Mouse (Mus musculus): ENCODE measurements at regions not wholly inside any gene's neighbourhood (a gene's known extent, or its start where the extent isn't known, plus 50 kb on each side); places are given as distances from the start of the nearest gene placed in this dataset.

DNA sequence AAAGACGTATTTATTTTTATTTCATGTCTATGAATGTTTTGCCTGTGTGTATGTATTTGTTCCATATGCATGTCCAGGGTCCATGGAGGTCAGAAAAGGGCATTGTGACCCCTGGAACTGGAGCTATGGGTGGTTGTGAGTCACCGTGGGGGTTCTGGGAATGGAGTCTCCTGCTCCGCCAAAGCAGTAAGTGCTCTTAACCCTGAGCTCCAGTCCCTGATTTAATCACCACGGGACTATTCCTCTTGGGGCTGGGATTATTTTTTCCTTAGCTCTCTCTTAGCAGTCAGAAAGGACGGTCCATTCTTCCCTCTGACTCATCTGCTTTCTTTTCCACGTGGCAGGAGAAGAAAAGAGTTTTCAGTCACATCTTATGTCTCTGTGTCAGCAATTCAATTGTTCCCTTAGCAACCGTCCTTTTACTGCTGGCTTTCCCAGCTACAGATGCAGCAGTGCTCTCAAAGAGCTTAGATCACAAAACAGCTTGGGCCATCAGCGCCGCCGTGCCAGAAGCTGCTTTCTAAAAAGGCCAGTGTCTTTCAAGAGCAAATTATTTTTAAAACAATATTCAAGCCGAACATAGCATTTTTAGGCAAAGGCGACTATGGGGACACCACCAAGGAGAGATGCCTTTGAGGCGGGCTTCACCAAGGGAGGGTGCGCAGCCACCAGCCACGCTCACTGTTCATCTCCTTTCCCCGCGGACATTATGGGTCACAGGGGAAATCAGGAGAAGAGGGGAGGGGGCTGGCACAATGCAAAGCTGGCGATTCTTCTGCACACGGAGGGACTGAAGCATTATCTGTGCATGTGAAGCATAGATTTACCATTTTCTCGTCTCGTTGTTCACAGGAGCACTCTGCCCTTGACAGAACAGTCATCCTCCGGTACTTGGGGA lies 110.8 kb downstream of the Map3k7 start:
- no peak for ATAC-seq (replicated peaks; ENCODE audit: low FRiP score, poor library complexity, severe bottlenecking)

DNA sequence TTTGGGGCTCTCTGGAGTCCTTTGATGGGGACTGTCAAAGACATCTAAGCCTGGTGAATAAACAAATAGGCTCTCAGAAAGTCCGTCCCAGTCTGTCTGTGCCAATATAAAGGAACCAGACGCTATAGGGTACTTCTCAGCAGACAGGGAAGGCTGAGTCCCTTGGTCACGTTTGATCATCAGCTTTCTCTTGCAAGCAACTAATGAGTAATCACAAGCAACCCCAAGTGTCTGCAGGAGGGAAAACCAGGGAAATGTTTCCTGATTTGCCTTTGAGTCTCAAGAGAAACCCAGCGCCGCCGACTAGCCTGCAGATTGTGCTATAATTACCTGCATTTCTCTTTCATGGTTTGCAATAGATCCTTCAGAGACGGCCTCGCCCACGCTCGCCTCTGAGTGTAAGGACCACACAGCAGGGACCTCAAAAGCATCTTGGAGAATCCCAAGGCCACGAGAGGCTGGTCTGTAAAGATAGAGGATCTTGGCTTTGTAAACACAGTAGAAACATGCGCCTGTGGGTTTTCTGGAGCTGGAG lies 112.6 kb downstream of the Map3k7 start:
- no peak for ATAC-seq (replicated peaks; ENCODE audit: low FRiP score, poor library complexity, severe bottlenecking)

DNA sequence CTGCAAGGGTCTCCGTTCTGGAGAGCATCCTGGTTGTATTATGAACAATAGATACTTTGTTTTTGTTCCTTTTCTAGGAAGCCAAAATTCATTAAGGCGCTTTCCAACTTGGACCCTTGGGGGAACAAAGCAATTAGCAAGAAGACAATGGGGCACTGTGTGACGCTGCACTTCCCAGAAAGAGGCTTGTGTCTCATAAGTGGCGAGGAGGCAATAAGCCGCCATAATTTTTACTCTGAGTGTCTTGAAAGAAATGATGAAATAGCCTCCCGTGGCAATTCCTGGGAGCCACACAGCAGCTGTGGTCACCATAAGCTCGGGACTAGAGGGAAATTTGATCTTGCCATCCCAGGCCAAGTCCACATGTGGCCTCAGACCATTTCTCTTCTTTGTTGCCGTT lies 119.6 kb downstream of the Map3k7 start:
- no peak for ATAC-seq (replicated peaks; ENCODE audit: low FRiP score, poor library complexity, severe bottlenecking)

DNA sequence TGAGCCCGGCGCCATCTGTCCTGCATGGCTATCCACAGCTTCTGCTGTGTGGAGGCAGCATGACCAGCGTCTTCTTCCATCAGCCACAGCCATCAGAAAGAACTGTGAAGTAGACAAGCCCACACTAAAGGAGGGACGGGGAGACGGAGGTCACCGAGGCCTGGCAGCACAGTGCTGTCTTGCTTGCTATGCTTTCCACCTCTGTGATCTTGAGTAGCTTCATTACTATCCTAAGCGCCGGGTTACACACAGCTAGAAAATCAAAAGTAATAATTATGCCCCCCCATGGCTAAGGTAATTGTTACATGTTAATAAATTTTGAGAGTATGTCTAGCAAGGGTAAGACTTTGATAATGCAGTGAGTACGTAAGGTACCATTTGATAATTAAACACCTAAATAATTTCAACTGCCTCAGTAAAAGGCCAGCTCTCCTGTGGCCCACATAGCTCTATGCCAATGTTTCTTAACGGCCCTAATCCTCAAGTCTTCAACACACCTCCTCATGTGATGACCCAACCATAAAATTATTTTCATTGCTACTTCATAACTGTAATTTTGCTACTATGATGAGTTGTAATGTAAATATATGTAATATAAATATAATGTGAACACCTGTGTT lies 120.5 kb downstream of the Map3k7 start:
- no peak for ATAC-seq (replicated peaks; ENCODE audit: low FRiP score, poor library complexity, severe bottlenecking)

DNA sequence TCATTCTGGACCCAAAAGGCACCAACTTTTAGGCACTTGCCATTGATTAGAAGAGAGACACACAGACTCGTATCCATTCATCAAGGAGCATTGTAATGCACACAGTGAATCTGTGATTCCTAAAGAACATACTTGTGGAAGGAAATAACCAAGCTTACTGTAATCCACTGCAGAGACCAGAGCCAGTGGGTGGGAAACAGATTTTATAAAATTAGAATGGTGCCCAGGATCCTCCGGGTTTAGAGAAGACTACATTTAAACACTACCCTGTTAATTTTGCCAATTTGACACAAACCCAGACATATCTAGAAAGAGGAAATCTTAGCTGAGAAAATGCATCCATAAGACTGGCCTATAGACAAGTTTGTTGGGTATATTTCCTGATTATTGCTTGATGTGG lies 121.1 kb downstream of the Map3k7 start:
- ATAC-seq (replicated peaks; ENCODE audit: low FRiP score, poor library complexity, severe bottlenecking): no peak

DNA sequence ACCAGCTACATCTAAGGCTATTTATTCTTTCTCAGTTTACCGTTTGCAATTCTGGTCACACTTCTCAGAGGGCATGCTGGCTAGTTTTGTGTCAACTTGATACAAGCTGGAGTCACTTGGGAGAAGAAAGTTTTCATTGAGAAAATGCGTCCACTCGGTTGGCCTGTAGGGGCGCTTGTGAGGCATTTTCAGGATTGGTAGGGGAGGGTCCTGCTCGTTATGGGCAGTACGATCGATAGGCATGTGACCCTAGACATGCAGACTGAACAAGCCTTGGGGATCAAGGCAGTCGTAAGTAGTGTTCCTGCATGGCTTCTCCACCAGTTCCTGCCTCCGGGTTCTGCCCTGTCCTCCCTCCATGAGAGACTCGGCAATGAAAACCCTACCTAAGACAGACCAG lies 127.2 kb downstream of the Map3k7 start:
- no peak for ATAC-seq (replicated peaks; ENCODE audit: low FRiP score, poor library complexity, severe bottlenecking)

DNA sequence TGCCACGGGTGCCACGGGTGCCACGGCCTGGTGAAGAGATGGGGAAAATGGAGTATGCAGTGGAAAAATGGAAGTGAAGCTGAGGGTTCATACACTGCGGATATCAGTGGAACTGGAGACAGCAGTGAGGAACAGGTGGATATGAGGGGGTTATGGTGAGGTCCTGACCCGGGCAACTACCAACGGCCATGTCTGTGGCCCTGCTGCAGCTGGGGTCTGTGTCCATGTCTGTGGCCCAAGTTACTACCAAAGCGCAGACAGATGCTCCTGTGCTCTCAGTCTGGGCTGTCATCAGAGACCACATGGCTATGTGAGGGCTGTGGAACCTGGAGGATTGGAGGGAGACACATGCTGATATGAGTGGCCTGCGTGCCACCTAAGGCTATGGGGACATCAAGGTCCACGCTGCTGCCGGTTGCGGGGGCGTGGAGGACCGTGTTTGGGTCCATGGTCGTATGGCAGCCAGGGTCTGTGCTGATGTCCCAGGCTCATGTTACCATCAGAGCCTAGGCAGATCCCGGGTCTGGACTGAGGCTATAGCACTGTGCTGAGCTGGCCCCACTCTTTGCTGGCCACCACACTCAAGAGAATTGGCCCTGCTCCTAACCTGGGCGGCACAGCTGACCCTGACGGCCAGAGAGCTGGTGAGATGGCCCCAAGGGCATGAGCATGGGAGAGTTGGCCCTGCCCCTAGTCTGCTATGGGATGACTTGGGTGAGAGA lies 128.6 kb downstream of the Map3k7 start:
- ATAC-seq (replicated peaks; ENCODE audit: low FRiP score, poor library complexity, severe bottlenecking): no peak

DNA sequence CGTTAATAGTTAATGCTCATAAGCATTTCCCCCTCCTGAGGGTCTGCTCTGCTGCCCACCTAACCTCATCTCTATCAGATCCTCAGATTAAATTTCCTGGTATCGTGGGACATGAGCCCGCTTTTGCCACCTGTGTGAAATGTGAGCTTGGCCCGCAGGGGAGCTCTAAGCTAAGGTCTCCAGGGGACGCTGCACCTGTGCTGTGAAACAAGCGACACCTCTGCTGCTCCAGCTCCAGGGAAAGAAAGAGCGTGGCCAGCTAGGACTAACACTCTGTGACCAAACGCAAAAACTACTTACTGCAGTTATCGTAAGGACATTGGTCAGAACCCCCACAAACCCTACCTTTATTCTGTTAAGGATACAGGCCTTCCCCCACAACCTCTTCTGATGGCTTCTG lies 134.3 kb downstream of the Map3k7 start:
- ATAC-seq (replicated peaks; ENCODE audit: low FRiP score, poor library complexity, severe bottlenecking): no peak

DNA sequence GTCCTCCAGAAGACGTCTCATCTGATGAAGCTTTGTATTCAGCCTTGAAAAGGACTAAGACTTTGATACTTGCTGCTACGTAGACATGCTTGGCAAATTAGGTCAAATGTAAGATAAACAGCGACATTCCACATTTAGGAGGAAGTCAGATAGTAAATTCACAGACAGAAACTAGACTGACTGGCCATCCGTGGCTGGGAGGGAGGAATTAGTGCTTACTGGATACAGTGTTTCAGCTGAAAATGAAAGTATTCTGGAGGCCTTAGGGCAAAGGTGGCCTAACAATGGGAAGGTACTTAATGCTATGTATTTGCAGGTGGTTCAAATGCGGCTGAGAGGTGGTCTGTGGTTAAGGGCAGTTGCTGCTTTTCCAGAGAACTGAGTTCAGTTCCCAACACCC lies 137.1 kb downstream of the Map3k7 start:
- ATAC-seq (replicated peaks; ENCODE audit: low FRiP score, poor library complexity, severe bottlenecking): no peak

DNA sequence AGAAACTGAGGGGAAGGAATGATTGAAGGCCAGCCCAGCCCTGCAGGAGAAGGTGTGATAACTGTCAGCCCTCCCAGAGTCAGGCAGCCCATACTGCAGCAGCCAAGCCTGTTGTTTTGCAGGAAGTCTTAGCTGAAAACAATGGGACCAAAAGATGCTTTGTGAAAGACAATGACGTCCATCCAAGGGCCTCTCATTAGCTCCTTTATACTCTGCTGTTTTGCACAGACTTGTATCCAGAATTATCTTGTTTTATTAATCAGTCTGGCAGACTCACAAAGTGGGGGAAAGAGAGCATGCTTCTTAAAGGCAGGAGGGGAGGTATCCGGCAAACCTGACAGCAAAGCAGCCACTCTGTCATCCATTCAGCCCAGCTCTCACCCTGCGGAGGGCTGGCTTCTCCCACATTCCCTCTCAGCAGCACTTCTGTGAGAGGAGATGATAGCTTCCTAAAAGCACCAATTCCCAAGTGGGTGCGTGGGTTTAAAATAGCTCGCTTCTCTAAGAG lies 131.9 kb upstream of the Bach2 start:
- no peak for ATAC-seq (replicated peaks; ENCODE audit: low FRiP score, poor library complexity, severe bottlenecking)

DNA sequence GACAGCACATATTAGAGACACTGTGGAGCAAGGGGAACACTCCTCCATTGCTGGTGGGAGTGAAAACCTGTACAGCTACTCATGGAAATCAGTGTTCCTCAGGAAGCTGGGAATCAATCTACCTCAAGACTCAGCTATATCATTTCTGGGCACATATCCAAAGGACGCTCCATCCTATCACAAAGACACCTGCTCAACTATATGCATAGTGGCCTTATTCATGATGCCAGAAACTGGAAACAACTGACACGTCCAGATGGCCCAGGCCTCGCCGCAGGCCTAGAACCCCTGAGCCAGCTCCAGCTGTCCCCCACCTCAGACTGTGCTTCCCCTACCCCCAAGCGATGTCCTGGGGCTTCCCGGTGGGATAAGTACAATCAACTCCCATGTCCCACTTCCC lies 116.3 kb upstream of the Bach2 start:
- ATAC-seq (replicated peaks; ENCODE audit: low FRiP score, poor library complexity, severe bottlenecking): no peak

DNA sequence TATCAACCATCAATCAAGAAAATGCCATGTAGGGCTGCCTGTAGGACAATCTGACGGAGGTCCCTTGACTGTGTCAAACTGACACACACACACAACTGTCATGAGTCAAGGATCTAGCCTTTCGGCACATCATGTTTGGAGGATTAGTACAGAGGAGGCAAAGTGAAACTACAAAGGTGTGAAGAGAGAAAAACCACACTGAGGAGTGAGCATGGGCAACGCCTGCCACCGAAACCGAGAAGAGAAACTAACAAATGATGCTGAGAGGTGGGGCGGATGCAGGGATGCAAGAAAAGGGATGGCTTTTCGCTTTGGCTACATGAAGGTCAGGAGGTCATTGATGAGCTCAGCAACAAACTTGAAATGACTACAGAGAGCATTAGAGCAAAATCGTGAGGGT lies 111.8 kb upstream of the Bach2 start:
- no peak for ATAC-seq (replicated peaks; ENCODE audit: low FRiP score, poor library complexity, severe bottlenecking)

DNA sequence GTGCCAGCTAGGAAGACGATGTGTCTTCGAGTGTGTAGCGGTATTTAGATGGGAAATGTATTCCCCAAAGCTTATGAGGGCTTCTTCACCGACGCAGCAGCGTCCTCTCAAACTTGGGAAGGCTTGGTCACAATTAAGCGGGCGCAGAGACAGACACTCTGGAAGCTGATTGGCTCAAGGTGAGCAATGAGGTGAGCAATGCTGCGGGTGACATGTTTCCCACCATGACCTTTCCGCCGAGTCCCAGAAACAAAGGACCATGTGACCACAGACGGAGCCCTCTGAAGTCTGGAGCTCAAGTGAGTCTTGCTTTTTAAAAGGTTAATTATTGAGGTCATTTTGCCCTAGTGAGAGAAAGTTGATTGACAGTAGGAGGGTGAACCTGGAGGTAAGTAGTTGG lies 108.0 kb upstream of the Bach2 start:
- ATAC-seq (replicated peaks; ENCODE audit: low FRiP score, poor library complexity, severe bottlenecking): no peak

DNA sequence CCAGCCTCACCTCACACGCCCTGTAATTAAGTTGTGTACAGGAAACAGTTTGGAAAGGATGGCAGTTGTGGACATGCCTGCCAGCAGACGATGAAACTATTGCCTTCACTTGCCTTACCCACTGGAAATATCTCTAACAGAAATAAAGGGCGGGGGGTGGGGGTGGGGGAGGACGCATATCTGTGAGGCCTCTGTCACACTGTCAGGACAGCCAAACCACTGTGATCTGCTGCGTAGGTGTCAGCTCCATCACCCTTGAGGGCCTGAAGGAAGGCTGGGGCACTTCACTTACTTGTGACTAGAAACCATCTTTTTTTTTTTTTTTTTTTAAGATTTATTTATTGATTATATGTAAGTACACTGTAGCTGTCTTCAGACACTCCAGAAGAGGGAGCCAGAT lies 106.8 kb upstream of the Bach2 start:
- ATAC-seq (replicated peaks; ENCODE audit: low FRiP score, poor library complexity, severe bottlenecking): no peak

DNA sequence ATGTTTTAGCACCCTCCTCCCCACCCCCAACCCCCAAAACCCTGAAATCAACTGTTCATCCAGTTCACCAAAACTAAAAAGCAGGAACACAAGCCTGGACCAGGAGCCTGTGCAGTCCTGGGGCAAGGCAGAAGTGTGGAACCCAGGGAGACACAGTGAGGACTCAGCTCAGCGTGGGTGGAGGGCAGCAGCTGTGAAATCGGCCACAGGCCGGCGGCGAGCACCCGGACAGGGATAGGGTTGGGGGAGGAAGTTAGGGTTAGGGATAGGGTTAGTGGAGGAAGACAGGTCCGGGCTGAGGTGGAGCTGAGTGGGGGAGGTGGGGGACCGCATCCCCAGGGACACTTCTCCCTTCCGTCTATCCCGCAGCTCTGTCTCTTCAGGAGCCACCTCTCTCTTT lies 102.5 kb upstream of the Bach2 start:
- ATAC-seq (replicated peaks; ENCODE audit: low FRiP score, poor library complexity, severe bottlenecking): no peak

DNA sequence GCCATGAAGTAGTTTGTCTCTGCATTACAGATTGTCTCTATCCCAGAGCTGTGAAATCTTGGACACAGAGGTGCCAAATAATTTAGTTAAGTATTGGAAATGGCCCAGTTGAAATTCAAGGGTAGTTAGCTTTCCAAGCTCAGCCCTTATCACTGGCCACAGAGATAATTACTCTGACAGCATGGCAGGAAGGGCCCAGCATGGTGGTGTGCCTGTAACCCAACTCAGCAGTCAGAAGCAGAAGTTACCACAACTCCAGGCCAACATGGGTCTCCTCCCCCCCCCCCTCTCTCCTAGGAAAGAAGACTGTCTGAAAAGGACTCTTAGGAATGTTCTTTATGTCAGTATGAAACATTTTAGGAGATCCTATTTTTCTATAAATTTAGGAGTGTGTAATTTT lies 101.4 kb upstream of the Bach2 start:
- ATAC-seq (replicated peaks; ENCODE audit: low FRiP score, poor library complexity, severe bottlenecking): no peak

DNA sequence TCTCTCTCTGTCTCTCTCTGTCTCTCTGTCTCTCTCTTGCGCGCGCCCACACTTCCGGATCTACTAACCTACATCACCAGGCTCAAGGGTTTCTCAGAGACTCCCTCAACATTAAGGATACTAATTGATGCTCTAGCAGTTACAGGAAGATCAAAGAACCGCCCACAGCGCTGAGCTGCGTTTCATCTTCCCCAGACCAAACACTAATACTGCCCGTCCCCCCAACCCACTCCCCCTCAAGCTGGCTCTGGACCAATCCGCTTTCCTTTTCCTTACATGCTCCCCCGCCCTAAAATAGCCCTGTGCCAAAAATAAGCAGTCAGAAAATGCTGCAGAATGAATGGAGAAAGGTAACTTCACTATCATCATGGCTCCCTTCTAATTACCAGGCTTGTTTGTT lies 100.6 kb upstream of the Bach2 start:
- no peak for ATAC-seq (replicated peaks; ENCODE audit: low FRiP score, poor library complexity, severe bottlenecking)

DNA sequence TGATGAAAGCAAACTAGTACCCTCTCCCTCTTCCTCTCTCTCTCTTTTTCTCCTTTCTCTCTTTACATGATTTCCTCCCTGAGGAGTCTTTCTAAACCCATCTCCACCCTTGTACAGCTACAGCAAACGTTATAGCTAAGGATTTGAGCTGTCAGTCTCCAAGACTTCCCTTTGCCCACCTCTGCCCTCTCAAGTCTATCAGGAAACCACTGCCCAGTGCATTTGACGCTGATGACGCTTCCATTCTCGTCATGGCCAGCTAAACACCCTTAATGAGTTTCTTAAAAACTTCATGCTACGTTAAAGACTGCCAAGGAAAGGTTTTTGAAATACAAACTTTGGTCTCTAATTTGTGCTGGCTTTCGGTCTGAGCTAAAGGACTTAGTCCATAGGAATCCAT lies 99.0 kb upstream of the Bach2 start:
- ATAC-seq (replicated peaks; ENCODE audit: low FRiP score, poor library complexity, severe bottlenecking): no peak

DNA sequence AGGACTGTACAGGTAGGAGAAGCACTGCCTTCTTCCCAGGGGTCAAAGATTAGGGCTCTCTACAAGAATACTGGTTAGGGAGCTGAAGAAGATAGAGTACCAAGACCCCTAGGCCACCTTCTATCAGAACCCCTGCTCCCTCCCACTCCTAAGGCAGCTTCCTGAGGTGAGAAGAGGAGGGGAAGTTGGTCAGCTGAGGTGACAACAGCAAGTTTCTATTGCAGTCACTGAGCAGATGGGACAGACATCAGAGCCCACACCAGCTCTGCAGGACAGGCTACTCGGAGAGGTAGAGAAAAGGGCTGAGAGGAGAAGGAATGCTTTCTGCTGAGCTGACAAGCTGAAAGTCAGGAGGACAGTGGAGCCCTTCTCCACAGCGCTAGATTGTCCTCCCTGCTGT lies 98.5 kb upstream of the Bach2 start:
- no peak for ATAC-seq (replicated peaks; ENCODE audit: low FRiP score, poor library complexity, severe bottlenecking)

DNA sequence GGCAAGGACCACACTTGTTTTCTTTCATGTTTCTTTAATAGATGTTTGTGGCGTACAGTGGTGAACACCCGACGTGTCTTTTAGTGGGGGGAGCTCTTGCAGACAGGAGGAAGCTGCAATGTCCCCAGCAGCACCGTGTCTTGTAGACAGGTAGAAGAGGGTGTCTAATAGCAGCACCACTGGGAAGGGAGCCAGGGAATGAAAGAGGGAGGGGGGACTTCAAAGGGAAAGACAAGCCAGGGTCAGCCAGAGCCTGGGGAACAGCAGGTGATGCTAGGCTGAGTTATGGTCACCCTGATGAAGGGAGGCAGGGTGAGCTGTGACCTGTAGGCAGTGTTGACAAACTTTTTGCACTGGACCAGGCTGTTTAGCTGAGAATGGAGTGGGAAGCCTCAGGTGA lies 96.4 kb upstream of the Bach2 start:
- ATAC-seq (replicated peaks; ENCODE audit: low FRiP score, poor library complexity, severe bottlenecking): no peak

DNA sequence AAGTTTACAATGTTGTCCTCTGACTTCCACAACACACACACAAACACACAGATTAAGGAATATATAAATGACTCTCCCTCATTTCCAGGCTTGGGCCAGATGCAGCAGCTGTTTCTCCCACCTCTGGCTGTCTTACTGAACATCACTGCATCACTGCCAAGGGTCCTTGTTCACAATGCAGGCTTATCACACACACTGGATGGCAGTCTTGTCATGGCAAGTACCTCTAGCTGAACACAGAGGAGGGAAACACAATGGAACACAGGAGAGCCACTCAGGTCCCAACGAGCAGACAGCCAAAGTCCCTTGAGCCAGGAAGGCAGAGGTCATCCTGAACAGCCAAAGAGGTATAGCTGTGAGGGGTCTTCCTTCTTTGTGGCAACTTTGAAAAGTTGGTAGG lies 91.5 kb upstream of the Bach2 start:
- ATAC-seq (replicated peaks; ENCODE audit: low FRiP score, poor library complexity, severe bottlenecking): no peak
